Mouse (Mus musculus) cerebellum, postnatal 25 days (tissue): ENCODE results near the gene Rbm33.
A peak's percentile ranks its signal among the peaks of the same experiment; 100 is the strongest.

Experiments used
- DNase-seq, 2 experiments: peaks; one replicate each; pipeline ENCODE4 v3.0.0; 2021; ENCODE audit warnings: mixed read lengths in 2 of 2

The Rbm33 gene

DNA sequence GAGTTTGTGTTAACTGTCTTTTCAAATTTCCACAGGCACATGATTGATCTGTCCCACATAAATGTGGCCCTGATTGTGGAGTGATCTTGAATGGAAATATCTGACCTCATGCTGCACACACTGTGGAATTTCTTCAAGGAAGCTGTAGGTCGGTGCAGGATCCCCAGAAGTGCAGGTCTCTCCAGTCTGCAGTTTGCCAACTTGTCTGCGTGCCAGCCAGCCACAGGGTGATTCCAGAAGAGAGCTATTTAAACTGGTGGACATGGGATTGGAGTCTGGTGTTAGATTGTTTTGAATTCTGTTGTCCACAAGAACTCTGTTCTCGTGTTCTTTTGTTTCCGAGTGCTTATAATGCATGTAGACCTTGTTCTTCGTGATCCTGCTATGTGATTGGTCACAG lies 96.6 kb downstream of the Rbm33 start:
- DNase-seq = peak; percentile 30 to 64

DNA sequence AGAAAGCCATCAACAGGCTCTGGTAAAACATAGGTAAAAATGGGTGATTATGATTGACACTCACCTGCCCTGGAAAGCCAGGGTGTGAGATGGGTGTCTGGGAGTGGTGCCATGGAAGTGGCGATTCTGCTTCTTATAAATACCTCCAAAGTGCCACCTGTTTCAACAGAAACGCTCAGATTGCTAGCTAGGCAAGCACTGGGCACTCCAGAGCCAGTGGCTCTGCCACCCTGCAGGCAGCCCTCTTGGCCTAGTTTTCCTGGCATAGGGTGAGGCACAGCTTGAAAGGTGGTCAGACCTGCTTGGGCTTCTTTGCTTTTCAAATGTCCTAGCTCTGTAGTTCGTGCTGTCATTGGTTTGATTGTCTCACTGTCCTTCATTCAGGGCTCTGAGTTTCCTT lies 97.2 kb downstream of the Rbm33 start:
- peak; percentile 55 to 66 for DNase-seq

DNA sequence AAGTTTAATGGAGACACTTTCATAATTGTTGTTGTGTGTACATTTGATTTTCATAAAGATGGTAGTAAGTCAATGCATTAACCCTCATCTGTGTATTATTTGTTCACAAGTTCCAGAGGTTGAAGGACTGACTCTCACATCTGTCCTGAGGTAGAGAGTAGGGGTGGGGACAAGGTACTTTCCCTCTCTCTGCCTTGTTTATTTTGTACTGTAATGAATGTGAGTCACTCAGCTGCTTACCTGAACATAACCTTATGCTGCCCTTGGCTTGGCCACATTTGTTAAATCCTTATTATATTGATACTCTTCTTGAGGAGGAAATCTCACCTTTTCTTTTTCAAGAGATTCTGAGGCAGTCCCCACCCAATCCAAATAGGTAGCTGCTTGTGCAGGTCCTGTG lies 99.1 kb downstream of the Rbm33 start:
- no peak for DNase-seq

DNA sequence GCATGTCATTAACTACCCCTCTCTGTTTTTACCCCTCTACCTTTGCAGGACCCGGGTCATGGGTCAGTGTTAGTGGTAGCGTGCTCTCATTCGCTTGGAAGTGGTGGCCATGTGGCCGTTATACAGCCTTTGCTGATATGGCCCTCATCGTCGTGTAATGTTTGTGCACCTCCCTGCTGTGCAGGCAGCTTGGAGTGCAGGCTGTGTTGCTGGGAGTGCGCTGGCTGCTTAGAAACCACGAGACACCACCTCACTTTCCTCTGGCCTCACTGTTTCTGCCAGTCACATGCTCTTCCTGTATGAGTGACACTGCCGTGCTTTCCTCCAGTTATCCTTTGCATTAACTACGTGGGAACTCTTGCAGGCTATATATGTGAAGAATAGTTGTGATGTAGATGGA lies 101.8 kb downstream of the Rbm33 start:
- DNase-seq = peak in 1 of 2 experiments; percentile 6

DNA sequence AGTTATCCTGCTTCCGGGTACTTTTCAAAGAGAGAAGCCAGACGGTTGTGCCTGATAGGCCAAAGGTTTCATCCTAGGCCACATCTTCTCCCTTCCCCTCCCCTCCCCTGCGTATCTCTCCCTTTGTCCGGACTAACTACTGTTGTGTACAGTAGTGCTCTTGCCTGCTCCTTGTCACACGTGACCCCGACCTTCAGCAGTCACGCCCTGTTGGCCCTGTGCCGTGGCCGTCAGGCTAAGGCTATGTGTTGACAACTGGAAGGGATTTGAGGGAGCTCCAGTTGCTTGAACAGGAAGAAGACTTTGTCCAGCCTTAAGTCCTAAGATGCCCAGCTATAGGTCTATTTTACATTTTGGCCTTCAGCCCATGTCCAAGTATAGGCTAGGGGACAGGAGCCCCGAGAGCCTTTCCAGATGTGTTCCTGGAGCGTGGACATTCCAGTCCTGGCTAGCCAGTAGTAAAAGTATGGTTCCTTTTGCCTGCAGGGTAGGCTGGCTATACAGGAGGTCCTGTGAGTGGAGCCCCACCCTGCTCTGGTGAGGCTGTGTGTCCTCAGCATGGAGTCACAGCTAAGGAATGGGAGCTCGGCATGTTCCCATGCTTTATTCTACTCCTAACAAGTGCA lies 102.8 kb downstream of the Rbm33 start:
- DNase-seq = peak in 1 of 2 experiments; percentile 4

DNA sequence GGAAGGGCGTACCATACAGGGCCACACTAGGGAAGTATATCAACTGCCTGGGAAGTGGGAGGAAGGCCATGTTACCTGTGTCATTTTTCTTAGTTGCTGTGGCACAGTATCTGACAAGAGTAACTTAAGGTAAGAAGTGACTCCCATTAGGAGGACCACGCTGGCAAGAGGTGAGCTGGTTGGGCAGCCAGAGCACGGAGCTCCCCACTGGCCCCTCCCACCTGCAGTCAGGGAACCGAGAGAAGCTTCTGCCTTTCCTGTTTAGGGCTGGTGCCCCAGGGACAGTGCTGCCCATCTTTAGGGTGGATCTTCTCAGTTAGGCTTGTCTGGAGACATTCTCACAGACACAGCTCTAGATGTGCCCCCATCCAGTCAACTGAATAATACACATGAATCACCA lies 106.9 kb downstream of the Rbm33 start:
- DNase-seq = peak in 1 of 2 experiments; percentile 1

DNA sequence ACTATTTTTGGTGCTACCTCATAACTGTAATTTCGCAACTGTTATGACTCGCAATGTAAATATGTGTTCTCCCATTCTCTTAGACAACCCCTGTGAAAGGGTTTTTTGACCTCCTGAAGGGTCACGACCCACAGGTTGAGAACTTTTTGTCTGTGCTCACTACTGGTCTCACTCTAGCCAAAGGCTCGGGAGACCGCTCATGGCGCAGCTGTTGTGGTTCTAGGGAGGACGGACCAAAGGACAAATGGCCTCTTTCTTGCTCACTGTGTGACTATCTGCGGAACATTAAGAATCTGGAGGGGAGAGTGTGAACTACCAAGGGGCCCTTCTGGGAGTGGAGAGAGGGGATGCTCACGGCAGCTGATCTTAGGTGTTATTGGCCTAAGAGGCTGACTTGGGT lies 109.0 kb downstream of the Rbm33 start:
- DNase-seq = peak in 1 of 2 experiments; percentile 1

DNA sequence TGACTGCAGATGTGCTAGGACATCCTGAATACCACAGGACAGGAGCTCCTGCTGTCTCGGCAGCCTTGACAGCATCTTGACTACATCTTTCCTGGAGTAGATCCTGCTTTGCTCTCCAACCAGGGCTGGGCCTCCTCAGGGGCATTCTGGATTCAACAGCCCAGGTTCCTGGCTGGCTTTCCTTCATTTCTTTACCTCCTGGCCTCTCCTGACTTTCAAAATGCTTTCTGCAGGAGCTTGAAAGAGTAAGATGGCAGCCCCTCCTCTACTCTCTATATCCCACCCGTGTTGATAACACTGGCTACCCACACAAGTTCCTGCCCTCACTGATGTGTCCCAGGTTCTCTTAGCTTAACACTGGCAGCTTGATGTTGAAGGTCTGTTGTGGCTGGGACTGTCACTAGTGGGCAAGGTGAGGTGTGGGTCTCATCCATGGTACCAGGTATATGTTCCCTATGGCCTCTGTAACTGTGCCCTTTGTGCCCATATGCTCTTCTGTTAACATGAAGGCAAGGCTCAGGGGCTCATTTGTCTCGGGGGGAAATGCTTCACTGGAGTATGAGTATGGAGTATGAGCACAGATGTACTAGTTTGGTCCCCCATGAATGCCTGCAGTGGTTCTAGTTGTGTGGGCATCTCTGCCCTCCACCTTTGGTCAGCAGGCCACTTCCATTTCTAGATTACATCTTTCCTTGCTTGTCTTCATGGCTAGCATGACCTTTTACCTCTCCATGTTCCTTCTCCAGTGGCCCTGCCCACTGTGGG lies 133.4 kb downstream of the Rbm33 start:
- DNase-seq = no peak

DNA sequence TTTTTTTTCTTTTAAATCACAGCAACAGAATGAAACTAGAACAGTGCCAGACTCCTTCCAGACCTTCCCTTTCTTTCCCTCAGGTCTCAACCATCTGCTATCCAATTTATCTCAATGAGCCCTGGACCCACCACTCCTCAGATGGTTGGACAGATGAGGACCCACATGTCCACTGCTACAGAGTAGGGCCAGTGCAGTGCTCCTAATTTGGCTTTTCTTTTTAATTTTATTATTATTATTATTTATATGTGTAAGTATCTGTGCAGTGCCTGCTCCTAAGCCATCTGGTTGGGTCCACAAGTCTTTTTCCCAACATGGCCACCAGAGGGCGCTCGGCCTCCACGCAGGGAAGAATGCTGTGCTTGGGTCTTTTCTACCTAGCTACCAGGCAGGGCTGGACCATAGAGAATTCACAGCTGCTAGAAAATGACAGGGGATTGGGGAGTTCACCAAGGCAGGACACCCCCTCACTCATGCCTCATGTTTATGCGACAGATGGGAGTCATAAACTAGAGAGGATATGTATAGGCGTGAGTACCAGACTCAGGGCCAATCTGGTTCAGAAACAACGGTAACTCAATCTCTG lies 134.2 kb downstream of the Rbm33 start:
- peak; percentile 88 to 91 for DNase-seq

DNA sequence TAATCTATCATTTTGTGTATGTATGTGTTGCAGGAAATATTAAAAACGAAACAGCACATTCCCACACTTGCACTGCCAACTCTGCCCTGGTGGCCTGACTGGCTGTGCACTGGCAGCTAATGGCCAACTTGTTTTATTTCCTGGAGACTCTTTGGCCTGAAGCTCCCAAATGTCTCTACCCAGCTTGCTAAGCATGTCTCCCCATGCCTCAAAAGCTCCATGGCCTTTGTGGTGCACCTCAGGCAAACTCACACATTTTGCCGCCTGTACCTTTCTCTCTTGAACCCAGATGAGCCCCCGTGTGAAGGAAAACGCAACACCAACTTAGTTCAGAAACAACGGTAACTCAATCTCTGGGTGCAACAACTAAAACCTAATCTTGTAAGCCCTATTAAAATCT lies 136.2 kb downstream of the Rbm33 start:
- DNase-seq = no peak

DNA sequence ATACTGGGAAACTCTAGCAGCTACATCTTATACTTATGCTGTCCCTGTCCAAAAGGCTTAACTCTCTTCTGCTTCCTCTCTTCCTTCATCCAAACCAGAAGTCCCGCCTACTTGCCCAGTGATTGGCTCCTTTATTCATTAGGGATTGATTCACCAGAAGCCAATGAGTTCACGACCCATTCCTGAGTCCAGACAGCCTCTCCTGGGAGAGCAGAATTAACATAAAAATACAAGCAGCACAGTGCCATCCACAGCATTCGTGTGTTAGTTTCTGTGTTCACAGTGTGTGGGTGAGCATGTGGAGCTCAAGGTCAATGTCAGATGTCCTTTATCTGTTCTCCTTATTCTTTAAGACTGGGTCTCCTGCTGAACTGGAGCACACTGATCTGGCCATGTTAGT lies 136.6 kb downstream of the Rbm33 start:
- DNase-seq = no peak

DNA sequence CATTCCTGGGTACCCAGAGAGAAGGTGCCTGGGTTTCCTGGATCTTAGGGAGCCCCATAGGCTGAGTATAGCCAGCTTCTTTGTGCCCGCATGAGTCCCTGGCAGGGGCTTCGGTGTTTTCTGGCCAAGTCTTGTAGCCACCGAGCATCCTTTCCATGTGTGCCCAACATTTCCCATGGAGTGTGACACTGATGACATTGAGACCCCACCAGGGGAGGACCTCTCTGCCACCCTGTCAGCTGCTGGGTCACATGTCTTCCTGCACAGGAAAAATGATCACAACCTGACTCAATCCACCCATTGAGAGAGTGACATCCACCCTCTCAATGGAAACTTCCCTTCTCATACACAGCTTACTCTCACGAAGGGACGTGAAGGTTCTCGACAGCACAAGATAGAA lies 137.6 kb downstream of the Rbm33 start:
- no peak for DNase-seq

DNA sequence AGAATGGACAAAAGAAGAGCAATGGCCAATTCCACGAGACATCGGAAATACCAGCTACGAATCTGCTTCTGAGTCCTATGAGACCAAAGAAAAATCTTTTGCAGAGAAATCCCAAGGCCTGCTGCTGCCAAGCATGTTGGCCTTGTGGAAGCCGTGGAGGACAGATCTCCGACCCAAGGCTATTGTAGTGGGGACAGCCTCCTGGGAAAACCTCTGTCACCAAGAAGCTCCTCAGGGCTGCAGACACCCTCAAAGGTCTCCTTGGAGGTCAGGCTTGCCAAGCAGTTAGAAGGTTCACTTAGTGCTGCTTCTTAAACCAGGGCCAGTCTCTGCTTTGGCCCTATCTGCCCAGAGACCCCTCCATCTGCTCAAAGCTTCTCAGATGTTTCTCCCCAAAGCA lies 138.8 kb downstream of the Rbm33 start:
- DNase-seq = no peak

DNA sequence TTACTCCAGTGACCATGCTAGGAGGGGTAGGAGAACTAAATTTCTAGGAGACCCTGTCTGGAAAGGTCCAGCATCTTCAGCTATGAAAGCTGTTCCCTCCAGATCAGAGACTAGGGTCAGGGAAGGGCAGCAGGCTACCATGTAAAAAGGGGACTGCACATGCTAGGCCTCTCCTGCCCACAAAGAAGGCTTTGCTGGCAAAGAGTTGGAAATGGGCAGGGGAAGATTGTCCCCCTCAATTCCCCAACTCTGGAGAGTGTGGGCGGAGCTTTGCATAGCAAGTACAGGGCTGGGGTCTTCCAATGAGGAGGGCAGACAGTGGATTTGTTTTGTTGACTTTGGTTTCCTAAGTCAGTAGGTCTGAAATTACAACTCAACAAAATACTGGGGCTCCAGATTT lies 139.4 kb downstream of the Rbm33 start:
- DNase-seq = peak in 1 of 2 experiments; percentile 1

DNA sequence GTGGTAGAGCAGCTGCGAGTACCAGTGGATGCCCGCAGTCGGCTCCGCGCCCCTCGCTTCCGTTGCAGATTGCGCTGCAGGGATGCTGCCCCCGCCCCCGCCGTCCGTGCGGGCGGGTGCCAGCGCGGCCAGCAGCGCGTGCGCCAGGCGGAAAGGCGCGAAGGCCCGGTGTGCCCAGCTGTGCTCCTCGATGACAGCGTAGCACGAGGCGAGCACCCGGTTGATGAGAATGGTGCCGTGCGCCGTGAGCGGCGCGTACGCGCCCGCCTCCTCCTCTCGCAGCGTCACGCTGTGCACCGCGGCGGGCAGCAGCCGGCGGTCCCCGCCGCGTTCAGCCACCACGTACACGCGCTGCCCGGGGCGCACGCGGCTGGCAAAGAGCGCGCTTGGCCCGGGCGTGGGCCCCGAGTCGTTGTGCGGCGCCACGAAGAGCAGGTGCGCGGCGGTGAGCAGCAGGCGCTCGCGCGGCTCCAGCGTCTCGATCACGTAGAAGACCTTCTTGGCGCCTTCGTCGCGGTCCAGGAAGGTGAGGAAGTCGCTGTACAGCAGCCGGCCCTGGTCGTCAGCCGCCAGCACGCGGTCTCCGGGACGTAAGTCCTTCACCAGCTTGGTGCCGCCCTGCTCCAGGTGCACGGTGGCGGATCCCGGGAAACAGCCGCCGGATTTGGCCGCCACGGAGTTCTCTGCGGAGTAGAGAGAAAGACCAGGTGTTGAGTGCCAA lies 141.2 kb downstream of the Rbm33 start:
- no peak for DNase-seq

DNA sequence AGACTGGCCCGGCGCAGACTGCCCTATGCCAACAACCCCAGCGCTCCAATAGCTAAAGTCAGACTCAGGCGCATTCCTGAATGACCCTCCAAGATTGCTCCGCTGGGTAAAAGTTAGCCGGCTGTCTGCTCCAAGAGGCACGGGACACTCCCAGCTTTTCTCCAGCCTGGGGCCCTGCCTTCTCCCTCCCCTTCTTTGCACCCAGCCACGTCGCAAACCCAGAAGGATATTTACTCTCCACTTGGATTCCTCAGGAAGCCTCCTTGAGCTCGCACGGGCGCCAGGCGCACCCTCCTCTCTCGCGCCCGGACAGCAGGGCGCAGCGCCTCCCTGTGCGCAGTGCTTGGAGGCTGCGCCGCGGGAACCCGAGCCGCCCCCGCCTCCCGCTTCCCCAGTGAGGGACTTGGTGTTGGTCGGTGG lies 141.9 kb downstream of the Rbm33 start:
- no peak for DNase-seq

DNA sequence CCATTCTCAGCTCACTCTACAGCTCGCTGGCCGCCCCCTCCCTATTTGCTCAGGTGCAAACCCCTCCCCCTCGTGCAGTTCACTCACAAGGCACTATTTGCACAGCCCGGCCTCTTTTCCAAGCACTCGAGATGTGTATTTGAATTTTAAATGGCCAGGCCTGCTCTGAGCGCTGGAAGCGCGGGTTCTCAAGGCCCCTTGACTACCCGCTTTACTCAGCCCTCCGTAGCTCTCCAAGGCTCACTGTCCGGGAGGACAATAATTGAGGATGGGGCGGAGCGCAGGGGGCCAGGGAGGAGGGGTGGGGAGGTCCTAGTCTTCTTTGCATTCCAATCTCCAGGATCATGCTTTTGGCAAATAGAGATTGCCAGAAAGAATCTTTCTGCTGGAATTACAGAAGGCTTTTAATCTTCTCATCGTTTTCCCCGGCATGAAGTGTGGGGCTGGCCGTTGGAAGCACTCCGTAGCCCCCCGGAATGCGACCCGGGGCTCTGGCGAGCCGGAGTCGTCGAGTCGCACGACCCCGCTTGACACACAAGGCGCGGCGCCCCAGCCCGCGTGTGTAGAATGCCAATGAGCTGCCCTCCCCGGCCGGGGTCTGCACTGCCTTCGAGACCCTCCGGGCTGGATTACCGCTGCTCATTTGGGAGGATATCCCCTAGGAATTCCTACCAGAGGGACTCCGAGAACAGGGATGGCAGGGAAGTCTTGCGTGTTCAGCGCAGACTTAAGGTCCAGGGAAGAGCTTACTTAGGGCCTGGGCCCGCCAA lies 142.7 kb downstream of the Rbm33 start:
- DNase-seq = no peak

DNA sequence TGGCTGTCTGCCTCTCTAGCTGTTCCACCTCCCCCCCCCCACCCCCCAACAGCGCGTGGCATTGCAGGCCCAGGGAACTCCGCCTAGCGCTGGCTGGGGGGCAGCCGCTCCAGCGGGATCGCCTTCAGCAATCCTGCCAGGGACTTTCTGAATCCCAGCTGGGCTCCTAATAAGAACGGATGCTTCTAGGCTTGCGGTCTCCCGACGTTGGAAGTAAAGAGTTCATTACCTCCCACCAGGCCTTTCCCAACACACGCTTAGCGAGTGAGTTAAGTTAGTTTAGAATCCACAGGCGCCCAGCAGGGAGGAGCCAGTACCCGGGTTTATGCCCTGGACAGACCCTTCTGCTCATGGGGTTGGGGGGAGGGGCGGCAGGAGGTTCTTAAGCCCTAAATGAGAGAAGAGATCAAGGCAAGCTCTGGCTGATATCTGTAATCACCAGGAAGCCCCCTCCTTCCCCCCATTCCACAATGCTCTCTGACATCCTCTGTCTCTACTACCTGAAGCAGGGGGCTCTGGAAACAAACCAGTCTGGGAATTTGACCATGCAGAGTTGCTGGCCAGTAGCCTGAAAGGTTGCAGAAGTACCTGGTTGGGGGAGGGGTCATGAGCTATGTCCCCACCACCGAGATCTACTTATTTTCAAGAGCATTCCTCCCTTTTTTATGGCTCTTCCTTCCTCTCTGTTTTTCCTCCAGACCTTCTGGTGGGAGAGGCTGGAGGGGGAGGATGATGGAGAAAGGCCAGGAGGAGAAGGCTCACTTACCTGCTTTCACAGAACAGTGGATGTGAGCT lies 143.8 kb downstream of the Rbm33 start:
- no peak for DNase-seq

DNA sequence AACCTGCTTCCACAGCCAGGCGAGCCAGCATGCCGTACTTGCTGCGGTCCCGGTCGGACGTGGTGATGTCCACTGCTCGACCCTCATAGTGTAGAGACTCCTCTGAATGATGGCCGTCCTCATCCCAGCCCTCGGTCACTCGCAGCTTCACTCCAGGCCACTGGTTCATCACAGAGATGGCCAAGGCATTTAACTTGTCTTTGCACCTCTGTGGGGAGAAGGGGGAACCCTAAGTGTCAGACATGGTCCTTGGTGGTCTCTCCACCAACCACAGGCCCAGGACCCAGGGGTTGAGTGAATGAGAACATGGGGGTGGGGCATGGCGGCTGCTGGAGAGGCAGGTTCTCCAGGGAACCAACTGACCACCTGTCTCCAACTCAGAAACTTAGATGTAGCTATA lies 144.5 kb downstream of the Rbm33 start:
- no peak for DNase-seq

DNA sequence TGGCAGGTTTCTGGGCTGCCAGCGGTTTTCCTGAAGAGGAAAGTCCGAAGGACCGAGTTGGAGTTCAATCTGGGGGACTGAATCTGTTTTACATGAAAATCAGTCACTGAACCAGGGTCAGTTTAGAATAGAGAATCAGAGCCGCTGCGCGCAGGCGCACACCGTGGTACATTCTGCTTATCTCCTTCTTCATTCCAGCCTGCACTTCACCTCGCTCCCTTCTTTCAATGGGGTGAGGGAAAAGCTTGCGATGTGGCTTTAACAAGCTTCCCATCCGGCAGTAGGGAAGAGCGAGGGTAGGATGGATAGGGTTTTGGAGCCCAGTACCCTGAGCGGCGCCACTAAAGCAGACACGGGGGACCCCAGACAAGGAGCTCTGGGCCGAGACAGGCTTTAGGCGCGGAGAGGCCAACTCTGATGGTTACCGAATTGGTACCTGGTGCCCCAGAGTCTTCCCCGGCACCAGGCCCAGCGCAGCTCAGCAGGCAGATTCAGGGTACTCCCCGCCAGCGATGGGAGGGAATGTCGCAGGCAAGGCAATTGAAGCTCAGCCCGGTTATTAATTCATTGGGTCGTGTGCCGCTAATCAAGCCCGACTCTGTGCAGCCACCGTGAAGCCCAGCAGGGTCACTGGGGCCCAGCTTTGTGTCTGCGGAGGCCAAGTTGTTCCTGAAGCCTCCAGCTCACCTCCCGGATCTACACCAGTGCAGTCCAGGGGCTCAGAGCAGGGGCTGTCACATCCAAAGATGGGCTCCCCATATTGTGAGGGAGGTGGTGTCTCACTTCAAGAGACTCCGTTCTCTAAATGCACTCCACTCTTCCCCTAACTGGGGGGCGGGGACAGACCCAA lies 146.0 kb downstream of the Rbm33 start:
- no peak for DNase-seq

DNA sequence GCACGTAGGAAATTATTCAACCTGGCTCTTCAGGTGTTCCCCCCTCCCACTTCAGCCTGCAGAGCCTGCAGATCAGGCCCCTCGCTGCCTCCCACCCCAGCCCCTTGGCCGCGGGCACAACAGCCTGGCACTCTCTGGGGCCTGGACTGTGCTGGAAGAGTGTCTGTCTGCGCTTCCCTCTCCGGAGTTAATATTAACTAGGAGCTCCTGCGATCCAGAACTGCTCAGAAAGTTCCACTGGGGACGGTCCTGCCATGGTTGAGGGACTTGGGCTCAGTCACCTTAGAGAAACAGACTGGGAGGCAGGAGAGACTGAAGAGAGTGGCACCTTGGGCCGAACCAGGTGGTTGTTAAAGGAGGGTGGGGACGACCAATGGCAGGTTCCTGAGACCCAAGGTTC lies 146.7 kb downstream of the Rbm33 start:
- DNase-seq = no peak
